Mouse (Mus musculus) CH12F3 (cell line): ENCODE results near the gene Gkn2.

Experiments
- in situ Hi-C: fragments of 300-500 bp; cut with MboI; formaldehyde crosslinking; loops from 2 replicates; pipeline ENCODE4 v1.14.3; 2020; ENCODE audit warnings: low sequenced_read_pairs

Gkn2 gene

GRCm38 (mm10) chr6:87399137-87399536 lies 26.0 kb downstream of the Gkn2 start:
- in situ Hi-C loops = no loop called here

DNA sequence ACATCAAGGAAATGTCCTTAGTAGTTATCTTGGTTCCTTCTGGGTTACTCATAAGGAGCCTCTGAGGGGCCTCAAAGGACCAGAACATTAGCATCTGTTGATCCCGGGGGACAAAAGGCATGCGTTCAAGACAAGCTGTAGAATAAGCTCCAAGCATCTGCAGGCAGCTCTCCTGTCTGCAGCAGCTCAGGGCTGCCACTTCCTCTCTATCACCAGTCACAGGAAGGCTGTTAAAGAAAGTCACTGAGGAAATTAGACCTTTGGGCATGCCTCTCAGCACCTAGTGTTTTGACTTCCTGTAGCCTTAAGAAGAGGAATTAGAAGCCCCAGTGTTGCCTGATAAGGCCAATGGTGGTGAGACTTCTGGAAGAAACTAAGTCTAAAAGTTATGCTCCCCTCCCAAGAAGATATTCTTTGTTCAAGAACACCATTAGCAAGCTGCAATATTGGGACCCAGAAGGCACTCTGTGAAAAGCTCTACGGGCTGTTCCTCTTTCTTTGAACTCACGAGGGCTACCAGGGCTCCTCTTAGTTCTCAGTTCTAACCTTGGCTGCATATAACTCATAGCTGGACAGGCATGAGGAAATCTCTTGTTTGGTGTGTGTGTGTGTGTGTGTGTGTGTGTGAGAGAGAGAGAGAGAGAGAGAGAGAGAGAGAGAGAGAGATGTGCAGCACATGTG lies 26.9 kb downstream of the Gkn2 start:
- in situ Hi-C loops = no loop called here

DNA sequence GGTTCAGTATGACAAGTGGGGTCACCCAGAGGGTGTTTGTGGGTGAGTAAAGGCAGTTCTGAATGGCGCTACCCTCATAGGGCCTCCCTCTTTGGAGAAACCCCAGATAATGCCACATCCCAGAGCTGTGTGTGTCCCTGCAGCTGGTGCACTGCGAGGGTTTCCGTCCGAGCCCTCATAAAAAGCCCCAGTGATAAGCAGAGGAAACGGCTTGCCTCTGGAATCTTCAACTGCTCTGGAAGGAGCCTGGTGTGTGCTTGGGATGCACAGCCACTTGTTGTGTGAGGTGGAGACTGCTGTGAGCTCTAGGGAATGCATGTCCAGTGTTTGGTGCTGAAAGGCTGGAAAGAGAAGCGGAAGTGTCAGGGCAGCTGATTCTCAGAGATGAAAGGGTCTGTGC lies 28.3 kb downstream of the Gkn2 start:
- in situ Hi-C loops = no loop called here

DNA sequence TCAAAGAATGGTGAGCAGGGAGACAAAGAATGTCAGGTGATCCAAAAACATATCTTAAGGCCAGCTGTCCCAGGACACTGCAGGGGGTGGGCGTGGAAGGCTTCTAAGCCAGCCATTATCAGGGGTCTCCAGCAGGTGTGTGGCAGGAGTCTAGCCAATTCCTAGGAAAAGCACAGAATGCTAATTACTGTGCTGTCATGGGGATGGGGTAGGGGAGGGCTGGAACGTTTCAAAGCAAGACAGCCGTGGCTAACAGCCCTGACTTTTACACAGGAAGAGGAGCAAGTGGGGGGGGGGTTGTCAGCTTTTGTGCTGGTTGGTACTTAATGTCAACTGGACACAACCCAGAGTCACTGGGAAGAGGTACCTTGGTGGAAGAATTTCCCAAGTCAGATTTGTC lies 38.9 kb downstream of the Gkn2 start:
- in situ Hi-C loops = no loop called here

GRCm38 (mm10) chr6:87422304-87422703 lies 49.1 kb downstream of the Gkn2 start:
- in situ Hi-C loops = no loop called here

GRCm38 (mm10) chr6:87424037-87424816 lies 51.1 kb downstream of the Gkn2 start:
- in situ Hi-C loops = no loop called here

- in situ Hi-C loops = no loop called here
These were observed 53.8 kb downstream of the Gkn2 start for GRCm38 (mm10) chr6:87426954-87427353.

- in situ Hi-C loops = no loop called here
These were observed 54.5 kb downstream of the Gkn2 start for GRCm38 (mm10) chr6:87427616-87428015.

DNA sequence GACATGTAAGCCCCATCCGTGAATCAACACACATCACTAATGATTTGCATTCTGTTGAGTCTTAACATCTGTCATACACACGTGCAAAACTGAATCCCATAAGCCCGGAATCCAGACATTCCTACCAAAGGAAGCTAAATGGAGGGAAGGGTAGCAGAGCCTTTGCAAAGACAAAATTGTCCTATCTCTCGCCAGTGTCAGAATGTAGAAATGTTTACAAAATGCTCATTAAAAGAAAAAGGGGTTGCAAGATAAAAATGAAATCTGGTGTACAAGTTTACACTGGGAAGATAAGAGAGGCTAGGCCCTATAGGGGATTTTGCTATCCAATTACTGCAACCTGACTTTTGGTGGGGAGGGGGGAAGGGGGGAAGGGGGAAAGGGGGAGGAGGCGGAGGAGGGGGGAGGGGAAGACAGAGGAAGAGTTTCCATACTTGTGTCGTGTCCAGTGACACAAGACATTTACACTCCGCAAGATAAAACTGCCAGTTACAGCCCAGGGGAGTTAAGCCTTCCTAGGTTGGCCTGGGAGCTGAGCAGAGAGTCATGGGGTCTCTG lies 55.4 kb downstream of the Gkn2 start, which contains the start of gene Bmp10:
Bmp10 (plus strand) TSS at position 508 of the 558 bp plus-strand sequence.
- in situ Hi-C loops = no loop called here
